Mouse (Mus musculus) megakaryocyte, embryonic 14.5 days (primary cell): ENCODE results near the gene Ghrhr.

Source experiments
- FLI1 ChIP-seq: IDR thresholded peaks from 2 replicates; pipeline ENCODE4 v1.6.1; 2012; ENCODE audit warnings: low read length, inconsistent platforms, mixed read lengths
- GATA1 ChIP-seq: IDR thresholded peaks from 3 replicates; pipeline ENCODE4 v1.6.1; 2012; ENCODE audit warnings: mixed read lengths, low read length, inconsistent platforms, borderline replicate concordance

DNA sequence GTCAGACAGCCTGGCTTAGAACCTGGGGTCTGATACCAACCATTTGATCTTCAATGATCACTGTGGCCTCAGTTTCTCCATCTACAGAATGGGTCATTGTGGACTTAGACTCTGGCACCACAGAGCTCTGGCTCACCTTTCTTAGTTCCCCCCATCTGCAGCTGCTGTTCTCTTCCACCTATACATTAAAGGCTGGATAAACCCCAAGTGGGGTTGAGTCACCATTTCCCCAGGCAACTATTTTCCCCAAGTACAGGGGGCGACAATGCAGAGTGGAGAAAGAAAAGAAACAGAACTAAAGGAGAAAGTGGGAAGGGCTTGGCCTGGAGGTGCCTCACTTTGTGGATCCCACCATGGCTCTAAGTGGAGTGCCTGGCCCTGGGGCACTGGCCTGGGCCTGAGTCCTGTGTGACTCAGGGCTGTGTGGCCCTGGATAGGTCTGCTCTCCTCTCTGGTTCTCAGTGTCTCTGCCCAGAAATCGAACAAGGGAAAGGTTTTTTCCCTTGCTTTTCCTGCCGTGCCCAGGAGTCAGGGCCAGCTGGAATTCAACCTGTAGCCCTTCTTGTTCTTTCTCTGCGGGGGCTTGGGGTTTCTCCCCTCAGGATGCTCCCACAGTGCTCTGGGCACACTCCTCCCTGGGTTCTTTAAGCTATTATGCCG is 19.0 kb upstream of the Ghrhr start:
- TF ChIP-seq GATA1 (no peak), FLI1 (no peak)
